Mouse (Mus musculus) CH12F3 (cell line): ENCODE measurements around the gene F5.

Source experiments
- in situ Hi-C: fragments of 300-500 bp; cut with MboI; formaldehyde crosslinking; loops from 2 replicates; pipeline ENCODE4 v1.14.3; 2020; ENCODE audit warnings: low sequenced_read_pairs

The F5 gene

DNA sequence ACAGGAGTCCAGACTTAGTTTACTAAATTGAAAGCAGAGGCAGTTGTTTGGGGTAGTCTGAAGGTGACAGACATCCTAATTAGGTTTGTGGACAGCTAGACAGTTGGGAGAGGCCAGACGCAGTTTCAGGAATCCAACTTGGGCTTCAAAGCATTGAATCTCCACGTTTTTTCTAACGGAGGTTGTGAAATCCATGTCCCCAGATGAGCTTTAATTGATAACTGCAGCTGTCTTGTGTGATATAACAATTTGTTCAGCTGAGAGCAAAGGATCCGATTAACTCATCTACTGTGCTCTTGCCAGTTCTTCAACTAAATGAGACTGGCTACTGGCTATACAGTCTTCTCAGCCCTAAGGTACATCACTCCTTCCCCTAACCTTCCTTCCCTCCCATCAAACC, 6.9 kb downstream of the F5 start:
- in situ Hi-C loops = no loop called here

DNA sequence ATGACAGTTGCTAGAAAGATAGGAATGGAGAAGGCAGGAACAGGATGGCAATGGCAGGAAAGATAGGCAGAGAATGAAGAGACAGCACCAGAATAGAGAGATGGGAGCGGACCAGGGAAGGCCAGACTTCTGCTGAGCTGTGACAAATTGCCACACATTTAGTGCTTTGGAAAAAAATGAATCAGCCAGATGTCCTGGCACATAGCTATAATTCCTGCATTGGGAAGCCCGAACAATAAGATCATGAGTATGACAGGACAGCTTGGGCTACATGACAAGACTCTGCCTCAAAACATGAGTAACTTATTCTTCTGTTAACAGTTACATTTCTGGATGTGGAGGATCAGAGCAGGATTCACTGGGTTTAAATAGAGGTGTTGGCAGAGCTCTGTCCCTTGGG, 8.1 kb downstream of the F5 start:
- in situ Hi-C loops = no loop called here

DNA sequence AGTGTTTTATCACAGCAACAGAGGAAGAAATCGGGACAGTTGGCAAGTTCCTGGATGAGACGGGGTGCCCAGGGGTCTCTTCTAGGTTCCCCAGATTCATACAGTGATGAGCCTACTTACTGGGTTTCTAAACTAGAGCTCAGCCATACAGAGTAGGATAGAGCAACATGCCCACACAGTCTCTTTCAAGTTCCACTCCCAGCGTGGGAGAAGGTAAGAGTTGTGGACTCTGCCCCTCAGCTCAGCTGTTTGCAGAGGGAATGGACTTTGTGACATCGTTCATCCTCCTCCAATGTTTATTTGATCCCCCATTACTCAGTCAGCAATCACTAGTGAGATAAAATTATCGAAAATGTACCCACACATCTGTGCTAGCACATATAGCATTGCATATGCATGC, 11.1 kb downstream of the F5 start:
- in situ Hi-C loops = no loop called here

DNA sequence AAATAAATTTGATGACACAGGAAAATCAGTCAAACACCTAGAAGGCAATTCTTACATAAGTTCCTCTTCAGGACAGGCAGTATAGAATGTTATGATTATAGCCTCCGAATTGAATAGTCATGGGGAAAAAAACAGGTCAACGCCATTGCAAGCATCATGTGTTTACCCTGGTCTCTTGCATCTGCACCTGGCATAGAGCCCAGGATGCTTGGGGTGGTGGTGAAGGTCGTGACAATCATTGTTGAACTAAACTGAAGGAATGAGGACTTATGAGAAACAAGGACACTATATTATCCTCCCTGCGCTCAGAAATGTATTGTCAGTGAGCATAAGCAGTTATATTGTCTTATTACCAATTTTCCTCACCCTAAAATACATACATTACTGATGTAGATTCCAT, 17.2 kb downstream of the F5 start:
- in situ Hi-C loops = no loop called here

DNA sequence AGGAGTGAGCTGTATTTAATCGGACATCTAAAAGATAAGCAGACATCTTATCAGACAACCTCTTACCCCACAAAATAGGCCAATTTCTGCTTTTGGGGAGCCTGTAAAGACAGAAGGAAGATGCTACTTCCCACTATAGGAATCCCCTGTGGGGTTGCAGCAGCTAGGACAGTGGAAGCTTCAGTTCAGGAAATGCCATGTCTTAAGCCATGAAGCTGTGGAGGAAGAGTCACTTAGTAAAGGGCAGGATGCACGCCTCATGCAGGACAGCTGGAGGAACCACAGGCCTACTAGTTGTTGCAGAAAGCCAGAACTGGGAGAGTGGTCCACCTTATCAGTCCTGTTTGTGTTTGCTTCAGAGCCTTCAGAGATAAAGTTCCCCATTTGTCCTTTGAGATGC, 18.8 kb downstream of the F5 start:
- in situ Hi-C loops = no loop called here

DNA sequence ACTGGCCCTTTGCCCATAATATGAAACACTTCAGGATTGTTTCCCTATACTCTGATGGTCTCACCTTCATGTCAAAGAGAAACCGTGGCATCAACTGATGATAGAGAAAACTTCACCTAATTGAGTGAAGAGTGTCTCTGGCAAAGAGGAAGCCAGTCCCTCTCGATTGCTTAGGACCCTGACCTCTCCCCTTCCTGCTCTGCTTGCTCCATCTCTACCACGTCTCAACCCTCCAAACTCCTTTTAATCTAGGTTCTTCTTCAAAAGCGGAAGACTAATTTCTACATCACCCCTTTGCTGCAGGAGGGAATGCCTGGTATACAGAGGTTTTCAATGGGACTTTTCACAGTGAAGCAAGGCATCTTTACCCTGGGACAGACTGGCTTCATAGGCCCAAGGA, 21.5 kb downstream of the F5 start:
- in situ Hi-C loops = no loop called here

DNA sequence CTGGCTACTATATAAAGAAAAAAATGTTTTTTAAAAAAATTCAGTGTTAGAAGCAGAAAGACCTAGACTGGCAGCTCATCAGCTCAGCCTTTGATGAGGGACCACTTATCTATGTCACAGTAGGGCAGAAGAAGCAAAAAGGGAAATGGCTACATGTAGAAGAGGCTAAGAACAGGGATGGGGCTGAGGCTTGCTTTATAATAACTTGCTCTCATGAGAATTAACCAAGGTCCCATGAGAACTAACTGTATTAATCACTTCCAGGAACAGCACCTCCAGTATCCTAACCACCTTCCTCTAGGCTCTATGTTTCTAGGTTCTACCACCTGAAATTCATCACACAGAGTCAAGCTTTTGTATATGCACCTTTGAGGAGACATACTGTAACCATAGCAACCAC, 25.2 kb downstream of the F5 start:
- in situ Hi-C loops = no loop called here

DNA sequence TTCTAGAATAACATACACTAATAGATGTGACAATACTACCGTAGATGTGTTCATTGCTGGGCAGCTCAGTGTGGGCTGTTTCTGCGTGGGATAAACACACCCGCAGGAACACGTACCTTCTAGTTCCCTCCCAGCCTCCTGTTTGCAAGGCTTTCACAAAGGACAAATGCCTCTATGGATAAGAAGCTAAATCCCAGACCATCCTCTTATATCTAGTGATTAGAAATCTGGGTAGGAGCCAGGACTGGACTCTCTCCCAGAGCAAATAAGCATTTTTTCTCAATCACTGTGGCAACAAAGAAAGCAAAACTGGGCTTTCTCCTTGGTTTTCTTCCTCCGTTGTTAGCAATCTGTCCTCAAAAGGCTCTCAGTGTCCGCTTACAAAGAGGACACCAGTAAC, 26.8 kb downstream of the F5 start:
- in situ Hi-C loops = no loop called here

DNA sequence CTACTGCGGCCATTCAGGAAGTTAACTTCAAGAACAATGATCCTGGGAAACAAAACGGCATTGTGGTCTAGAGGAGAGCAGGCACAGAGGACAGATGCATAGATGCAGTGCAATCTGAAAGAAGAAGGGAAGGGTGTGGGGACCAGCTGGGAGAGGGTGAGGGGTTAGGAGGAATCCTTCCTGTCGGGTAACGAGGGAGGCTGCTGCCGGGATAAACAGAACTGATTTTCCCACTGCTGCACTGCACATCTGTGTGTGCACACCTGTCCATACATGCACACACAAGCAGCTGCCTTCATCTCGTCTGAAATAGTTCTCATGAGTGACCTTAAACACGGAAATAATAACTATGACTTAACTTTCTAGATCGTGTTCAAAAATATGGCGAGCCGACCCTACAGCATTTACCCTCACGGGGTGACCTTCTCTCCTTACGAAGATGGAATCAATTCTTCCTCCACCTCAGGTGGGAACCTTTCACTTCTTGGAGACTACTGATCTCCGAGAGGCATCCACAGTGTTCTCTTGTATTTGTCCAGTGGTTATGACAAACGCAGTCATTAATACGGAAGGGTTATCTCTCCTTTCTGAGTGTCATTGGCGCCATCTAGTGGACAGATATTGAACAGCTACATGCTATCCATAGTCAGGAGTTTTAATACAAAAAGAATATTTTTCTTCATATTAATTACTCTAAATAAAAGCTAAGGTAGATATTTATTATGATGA, 32.7 kb downstream of the F5 start:
- in situ Hi-C loops = no loop called here

DNA sequence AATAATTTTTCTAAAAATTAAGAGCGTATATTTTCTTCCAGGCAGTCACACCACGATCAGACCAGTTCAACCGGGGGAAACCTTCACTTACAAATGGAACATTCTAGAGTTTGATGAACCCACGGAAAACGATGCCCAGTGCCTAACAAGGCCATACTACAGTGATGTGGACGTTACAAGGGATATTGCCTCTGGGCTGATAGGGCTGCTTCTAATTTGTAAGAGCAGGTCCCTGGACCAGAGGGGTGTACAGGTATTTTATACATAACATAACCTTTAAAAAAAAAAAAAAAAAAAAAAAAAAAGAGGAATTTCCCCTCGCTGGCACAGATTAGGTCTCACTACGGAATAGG, 33.2 kb downstream of the F5 start:
- in situ Hi-C loops = no loop called here

DNA sequence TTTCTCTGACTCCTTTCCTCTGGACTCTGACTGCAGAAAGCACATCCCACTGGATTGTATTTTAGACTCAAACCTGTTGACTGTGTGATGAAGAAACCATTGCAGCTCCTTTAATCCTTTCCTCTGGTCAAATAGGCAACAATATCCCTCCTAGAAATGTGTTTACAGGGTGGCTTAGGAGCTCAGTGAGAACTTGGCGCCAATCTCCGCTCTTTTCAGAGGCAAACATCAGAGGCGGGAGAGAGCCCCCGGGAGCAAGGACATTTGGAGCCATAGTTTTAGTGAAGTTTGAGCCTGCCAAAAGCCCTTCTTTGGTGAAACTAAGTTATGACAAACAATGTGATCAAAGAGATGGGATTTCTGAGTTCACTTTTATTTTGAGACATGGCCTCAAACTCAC, 33.7 kb downstream of the F5 start:
- in situ Hi-C loops = no loop called here

DNA sequence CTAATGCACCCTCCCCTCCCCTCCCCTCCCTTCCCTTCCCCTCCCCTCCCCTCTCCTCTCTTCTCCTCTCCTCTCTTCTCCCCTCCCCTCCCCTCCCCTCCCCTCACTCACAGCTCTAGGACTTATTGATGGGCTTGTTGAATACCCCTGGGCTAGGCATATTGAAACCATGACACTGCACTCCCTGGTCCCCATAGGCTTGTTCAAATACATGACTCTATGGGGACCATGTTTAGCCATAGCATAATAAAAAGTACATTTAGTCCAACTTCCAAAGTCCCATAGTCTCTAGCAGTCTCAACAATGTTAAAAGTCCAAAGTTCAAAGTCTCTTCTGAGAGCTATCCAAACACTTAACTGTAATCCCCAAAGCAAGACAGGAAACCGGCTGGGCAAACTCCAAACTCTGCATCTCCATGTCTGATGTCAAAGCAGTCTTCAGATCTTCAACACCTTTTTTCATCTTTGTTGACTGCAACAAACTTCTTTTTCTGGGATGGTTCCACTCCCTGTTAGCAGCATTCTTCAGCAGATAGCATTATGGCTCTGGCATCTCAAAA, 35.4 kb downstream of the F5 start:
- in situ Hi-C loops = no loop called here

DNA sequence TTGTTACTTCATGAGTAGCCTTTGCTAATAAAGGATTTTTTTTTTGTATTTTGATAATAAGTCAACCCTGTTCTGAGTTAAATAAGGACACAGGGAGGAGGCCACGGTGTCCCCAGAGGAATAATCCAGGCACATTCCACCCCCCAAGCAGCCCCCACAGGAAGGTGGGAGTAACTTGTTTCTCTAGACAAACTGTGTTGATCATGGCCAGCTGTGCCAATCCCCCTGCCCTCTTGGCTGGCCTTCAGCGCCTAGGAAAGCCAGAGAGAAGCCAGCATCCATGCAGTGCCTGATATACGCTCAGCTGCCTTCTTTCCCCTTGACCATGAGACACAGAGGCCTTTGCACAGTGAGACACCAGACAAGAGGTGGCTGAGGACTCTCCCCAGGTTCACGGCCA, 47.9 kb downstream of the F5 start:
- in situ Hi-C loops = no loop called here

DNA sequence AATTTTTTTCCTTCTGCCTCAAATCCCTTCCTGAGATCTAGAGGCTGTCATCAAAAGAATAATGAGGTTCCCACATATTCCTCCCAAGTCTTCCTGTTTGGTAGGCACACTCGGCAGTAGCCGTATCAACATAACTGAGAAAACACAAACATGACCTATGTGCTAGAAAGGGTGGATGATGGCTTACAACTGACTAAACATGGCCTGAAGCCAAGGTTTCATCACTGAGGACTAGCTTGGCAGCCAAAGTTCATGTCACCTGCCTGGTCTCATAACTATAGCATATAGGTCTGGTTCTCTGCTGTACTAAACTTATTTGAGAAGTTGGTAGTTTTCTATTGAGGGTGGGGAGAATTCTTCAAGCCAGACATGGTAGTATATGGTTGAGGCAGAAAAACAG, 56.8 kb downstream of the F5 start:
- in situ Hi-C loops = no loop called here

DNA sequence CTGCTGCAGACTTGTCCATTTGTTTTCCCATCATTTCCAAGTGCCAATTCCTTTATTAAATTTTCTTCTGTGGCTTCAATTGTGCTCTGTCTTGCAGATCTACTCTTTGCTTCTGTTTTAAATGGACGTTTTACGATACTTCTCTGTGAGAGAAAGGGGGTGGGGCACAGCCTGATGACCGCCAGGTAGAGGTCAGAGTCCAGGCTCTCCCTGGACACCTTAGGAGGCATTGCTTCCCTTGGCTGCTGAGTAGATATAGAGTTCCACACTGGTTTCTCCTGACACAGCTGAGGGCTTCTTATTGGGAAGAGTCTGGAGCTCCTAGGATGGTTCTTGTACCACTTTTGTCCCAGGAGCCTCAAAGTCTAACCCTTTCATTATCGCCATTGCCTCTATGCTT, 59.3 kb downstream of the F5 start:
- in situ Hi-C loops = no loop called here

DNA sequence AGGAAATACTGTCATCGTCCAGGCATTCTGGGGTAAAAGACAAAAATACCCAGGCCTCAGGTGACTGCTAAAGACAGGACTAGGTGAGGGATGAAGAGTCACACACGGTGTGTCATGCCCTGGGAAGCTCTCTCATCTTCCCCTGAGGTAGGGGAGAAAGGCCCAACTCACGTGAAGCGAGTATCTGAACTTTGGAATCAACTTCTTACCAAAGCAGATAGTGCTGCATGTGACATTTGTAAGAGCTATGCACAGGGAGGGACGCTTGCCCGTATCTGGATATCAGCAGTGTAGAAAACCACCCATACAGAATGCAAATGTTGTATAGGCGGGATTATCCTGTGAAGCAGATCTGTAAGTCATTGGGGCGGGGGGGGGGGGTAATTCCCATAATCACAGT, 61.0 kb downstream of the F5 start:
- in situ Hi-C loops = no loop called here

DNA sequence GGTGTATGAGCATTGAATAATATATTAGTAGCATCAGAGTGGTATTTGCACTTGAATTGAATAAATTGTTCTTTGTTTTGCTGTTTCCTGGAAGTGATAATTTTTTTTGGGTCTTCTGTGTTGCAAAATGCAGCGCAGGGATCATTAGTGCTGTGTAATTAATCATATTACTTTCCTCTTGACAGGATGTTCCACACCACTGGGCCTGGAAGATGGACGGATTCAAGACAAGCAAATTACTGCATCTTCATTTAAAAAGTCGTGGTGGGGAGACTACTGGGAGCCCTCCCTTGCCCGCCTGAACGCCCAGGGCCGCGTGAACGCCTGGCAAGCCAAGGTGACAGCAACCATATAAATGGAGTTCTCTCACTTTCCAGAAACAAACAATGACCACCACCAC, 62.6 kb downstream of the F5 start:
- in situ Hi-C loops = no loop called here

DNA sequence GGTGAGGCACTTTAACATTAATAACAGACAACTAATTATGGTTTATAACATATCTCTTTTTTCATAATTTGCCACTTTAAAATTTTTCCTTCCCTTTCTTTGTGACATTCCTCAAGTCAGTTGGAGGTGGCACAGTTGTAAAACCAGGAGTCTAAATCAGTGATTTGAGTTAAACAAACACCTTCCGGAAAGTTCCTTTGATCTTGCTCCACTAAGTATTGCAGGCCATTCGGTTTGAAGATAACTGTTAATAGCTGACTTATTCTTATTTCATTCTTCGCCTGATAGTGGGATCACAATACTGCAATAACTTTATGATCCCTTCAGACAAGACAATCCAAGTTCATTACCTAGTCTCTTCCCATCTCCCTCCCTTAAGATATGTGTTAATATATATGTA, 63.5 kb downstream of the F5 start:
- in situ Hi-C loops = no loop called here

DNA sequence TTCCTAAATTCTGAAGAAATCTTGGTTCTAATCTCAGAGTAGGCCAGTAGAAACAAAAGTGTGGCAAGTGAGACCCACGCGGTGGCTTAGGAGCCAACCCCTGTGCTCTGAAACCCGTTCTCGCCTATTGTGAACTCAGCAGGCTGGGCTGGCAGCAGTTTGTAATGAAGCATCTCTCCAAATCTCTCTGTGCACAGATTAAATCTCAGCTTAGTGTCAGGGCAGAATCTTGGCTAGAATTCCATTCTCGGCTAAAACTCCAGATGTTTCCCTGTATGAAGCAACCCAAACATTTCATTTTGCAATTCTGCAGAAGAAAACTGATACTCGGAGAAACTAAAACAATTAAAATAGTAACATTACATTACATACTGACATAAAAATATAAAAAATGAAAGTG, 63.9 kb downstream of the F5 start:
- in situ Hi-C loops = no loop called here

DNA sequence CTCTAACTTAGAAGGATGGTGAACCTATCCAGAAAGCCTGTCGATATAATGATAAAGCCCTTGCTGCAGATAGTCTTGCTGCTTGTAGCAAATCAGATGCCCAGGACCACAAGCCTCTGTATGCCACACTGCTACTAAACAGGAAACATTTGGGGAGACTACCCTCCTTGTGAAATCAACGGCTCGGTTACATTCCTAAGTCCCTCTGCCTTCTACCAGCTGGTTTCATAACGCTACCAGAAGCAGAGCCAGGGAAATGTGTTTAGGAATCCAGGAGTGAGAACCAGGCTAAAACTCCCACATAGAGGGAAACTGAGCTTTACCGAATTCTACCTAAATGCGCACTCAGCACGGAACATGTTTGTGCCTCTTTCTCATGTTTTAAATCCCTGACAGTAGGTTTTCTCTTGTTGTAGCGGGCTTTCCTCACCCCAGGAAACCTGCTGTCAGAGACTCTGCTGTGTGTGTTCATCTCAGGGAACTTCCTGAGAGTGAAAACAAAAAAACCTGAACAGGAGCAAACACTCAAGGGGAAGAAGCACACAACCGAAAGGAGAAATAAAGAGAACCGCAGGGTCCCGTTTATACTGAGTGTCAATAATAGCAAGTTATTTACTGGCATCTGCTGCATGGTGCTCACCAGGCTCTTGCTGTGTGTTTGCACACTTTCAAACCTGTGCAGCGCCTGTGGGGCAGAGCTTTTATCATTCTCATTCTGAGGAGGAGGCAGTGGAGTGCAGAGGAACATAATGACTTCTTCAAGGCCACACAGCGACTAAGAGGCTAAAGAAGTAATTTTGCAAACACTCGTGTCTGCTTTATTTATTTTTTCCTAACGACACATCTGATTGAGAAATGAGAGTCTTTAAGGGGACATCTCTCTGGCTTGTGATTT, 66.4 kb downstream of the F5 start:
- in situ Hi-C loops = no loop called here

DNA sequence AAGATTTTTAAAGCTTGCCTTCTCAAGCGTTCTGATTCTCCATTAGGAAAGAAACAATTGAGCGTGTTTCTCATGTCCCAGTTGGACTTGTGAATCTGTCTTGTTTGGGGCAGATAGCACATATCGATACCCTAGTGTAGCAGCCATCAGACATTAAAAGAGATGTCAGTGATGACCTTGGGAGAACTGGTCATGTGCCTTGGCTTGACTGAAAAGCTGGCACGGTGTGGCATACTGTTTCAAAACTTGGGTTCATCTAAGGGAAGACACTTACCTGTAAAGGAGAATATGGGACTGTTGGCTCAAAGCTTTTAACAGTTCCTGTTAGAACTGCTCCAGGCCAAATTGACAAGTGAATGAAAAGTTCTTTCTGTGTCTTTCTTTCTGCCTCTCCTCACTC, 68.6 kb downstream of the F5 start:
- in situ Hi-C loops = no loop called here

DNA sequence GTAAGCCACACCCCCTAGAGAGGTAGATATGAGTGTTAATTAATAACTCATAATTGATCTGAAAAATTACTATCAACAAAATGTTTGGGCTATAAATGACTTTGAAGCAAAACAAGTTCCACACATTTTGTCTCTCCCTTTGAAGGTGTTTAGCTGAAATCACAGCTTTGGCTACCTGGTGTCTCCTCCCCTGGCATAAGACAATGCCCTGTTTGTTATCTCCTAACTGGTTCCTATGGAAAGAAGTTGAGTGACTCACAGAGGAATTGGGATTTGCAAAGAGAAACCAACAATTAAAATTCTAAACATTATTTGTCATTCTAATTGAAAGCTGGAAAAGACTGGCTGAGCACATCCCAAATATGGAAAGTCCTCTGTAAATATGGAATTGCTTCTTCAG, 71.5 kb downstream of the F5 start:
- in situ Hi-C loops = no loop called here
